Mouse (Mus musculus) megakaryocyte, embryonic 14.5 days (primary cell): ENCODE measurements at regions not wholly inside any gene's neighbourhood (a gene's known extent, or its start where the extent isn't known, plus 50 kb on each side); places are given as distances from the start of the nearest gene placed in this dataset.

Experiments used
- FLI1 ChIP-seq: IDR thresholded peaks from 2 replicates; pipeline ENCODE4 v1.6.1; 2012; ENCODE audit warnings: low read length, inconsistent platforms, mixed read lengths
- GATA1 ChIP-seq: IDR thresholded peaks from 3 replicates; pipeline ENCODE4 v1.6.1; 2012; ENCODE audit warnings: mixed read lengths, low read length, inconsistent platforms, borderline replicate concordance

- TF ChIP-seq GATA1 = no peak
- no peak for TF ChIP-seq FLI1
These were observed 270.5 kb downstream of the 3100002H09Rik start for GRCm38 (mm10) chr4:124340073-124340472.
